Comparison of ENCODE assay signal across 46 mouse cellular contexts in genomic region chr13:34731551-34731950, GRCm38 (mm10). TPM values are rescaled to one million over a fixed set of nuclear protein-coding genes. Genes with fewer than 3 reads are reported as not detected.
"Had no signal": no experiment of that assay in that cellular context is flagged by ENCODE, and none has a peak within 500 bp of the region (broad histone marks: within the 10 kb centered on the region; RNA-seq: fewer than 3 reads in every experiment).

No protein-coding gene starts in this region.

- H3K36me3 ChIP-seq: limb, embryonic 10.5 days; limb, embryonic 12.5 days; limb, embryonic 13.5 days; limb, embryonic 15.5 days; liver, embryonic 13.5 days; liver, embryonic 15.5 days; lung, embryonic 15.5 days; midbrain, embryonic 10.5 days; midbrain, embryonic 12.5 days; midbrain, embryonic 13.5 days; midbrain, embryonic 15.5 days; neural tube, embryonic 12.5 days had no signal

- ATAC-seq: liver, postnatal 0 days; lung, postnatal 0 days; midbrain, embryonic 13.5 days; midbrain, embryonic 15.5 days; midbrain, embryonic 16.5 days had no signal

- H3K9ac ChIP-seq: limb, embryonic 12.5 days; limb, embryonic 13.5 days; limb, embryonic 15.5 days; liver, embryonic 13.5 days; liver, embryonic 14.5 days; liver, embryonic 15.5 days; liver, postnatal 0 days; lung, embryonic 14.5 days; lung, embryonic 15.5 days; midbrain, embryonic 12.5 days; midbrain, embryonic 13.5 days; midbrain, embryonic 15.5 days; neural tube, embryonic 12.5 days had no signal

- H3K4me2 ChIP-seq: limb, embryonic 12.5 days; limb, embryonic 13.5 days; limb, embryonic 15.5 days; liver, embryonic 11.5 days; liver, embryonic 13.5 days; liver, embryonic 15.5 days; lung, embryonic 14.5 days; lung, embryonic 15.5 days; midbrain, embryonic 11.5 days; midbrain, embryonic 12.5 days; midbrain, embryonic 13.5 days; midbrain, embryonic 15.5 days; neural tube, embryonic 12.5 days had no signal

- H3K27me3 ChIP-seq: limb, embryonic 12.5 days; limb, embryonic 13.5 days; limb, embryonic 15.5 days; liver, embryonic 13.5 days; liver, embryonic 15.5 days; lung, embryonic 15.5 days; megakaryocyte, embryonic 14.5 days; midbrain, embryonic 12.5 days; midbrain, embryonic 13.5 days; midbrain, embryonic 15.5 days; neural tube, embryonic 12.5 days had no signal

- H3K27ac ChIP-seq: left cerebral cortex, adult 2 months; limb, embryonic 10.5 days; limb, embryonic 12.5 days; limb, embryonic 13.5 days; limb, embryonic 15.5 days; liver, embryonic 13.5 days; liver, embryonic 14.5 days; liver, embryonic 15.5 days; lung, embryonic 15.5 days; macrophage; midbrain, embryonic 10.5 days; midbrain, embryonic 12.5 days; midbrain, embryonic 13.5 days; midbrain, embryonic 15.5 days; neural tube, embryonic 12.5 days had no signal

- DNase-seq: left cerebral cortex, postnatal 4 days; liver; liver, embryonic 13.5 days; liver, postnatal 0 days; lung, adult 18-20 months; lung, adult 2 months; lung, embryonic 14.5 days; lung, postnatal 10 days; lung, postnatal 14 days; lung, postnatal 36 days; lung, postnatal 4 days; midbrain, embryonic 14.5 days had no signal

- H3K9me3 ChIP-seq: limb, embryonic 10.5 days; limb, embryonic 12.5 days; limb, embryonic 15.5 days; liver, embryonic 13.5 days; liver, embryonic 15.5 days; lung, embryonic 15.5 days; midbrain, embryonic 10.5 days; midbrain, embryonic 13.5 days; midbrain, embryonic 15.5 days; neural tube, embryonic 12.5 days had no signal

- H3K4me3 ChIP-seq: left cerebral cortex, adult 2 months; limb, embryonic 10.5 days; limb, embryonic 12.5 days; limb, embryonic 13.5 days; limb, embryonic 15.5 days; liver, embryonic 13.5 days; liver, embryonic 15.5 days; lung, embryonic 15.5 days; megakaryocyte, embryonic 14.5 days; midbrain, embryonic 10.5 days; midbrain, embryonic 12.5 days; midbrain, embryonic 13.5 days; midbrain, embryonic 15.5 days; myocyte; neural tube, embryonic 12.5 days had no signal

- H3K4me1 ChIP-seq: liver, embryonic 13.5 days; liver, embryonic 15.5 days; midbrain, embryonic 10.5 days; midbrain, embryonic 13.5 days; neural tube, embryonic 12.5 days had no signal

RNA-seq across cellular contexts. Expression of gene Fam50b, which starts 3.1 kb away (rescaled TPM):
- total RNA-seq: left cerebral cortex, adult 2 months; left cerebral cortex, adult 8-10 months; left cerebral cortex, postnatal 10 days; left cerebral cortex, postnatal 14 days; left cerebral cortex, postnatal 25 days; left cerebral cortex, postnatal 36 days; left cerebral cortex, postnatal 4 days; megakaryocyte progenitor cell, adult 5-6 weeks; megakaryocyte, adult 5-6 weeks; megakaryocyte-erythroid progenitor cell, adult 5-6 weeks; monocyte, adult 5-6 weeks had no signal
- polyA plus RNA-seq: limb, embryonic 11.5 days; limb, embryonic 12.5 days; limb, embryonic 13.5 days; limb, embryonic 14.5 days; limb, embryonic 15.5 days; liver, embryonic 11.5 days; liver, embryonic 13.5 days; lung, adult 2 months; lung, embryonic 14.5 days; lung, embryonic 15.5 days; lung, embryonic 16.5 days; macrophage; midbrain, embryonic 10.5 days; midbrain, embryonic 11.5 days; midbrain, embryonic 12.5 days; midbrain, embryonic 13.5 days; midbrain, embryonic 14.5 days; midbrain, postnatal 0 days; myocyte; neural tube, embryonic 11.5 days; neural tube, embryonic 12.5 days had no signal
